Mouse (Mus musculus) limb, embryonic 13.5 days (tissue): ENCODE measurements around the gene Prpsap1. TPM values are rescaled to one million over a fixed set of nuclear protein-coding genes. Genes with fewer than 3 reads are reported as not detected.
A peak's percentile ranks its signal among the peaks of the same experiment; 100 is the strongest.

Source experiments
- ATAC-seq: fragments of 200-750 bp; cut with Nextera tagmentation; 2 replicates; pipeline ENCODE4 v1.8.0; 2017; ENCODE audit warnings: low read depth, moderate number of reproducible peaks, moderate TSS enrichment; ENCODE audit not compliant: low FRiP score
- H3K27ac ChIP-seq: fragments of 300-500 bp; sonication (generic); 2 replicates; pipeline ENCODE4 v1.5.1; 2015; ENCODE audit warnings: inconsistent platforms, mild to moderate bottlenecking, moderate library complexity
- H3K27me3 ChIP-seq: fragments of 300-500 bp; sonication (generic); 2 replicates; pipeline ENCODE4 v1.6.1; 2015; ENCODE audit warnings: mild to moderate bottlenecking, inconsistent platforms
- H3K36me3 ChIP-seq: fragments of 300-500 bp; sonication (generic); 2 replicates; pipeline ENCODE4 v1.6.1; 2015; ENCODE audit warnings: inconsistent platforms, mild to moderate bottlenecking, moderate library complexity
- H3K4me1 ChIP-seq: fragments of 300-500 bp; sonication (generic); 2 replicates; pipeline ENCODE4 v1.6.1; 2015; ENCODE audit warnings: inconsistent platforms
- H3K4me2 ChIP-seq: fragments of 300-500 bp; sonication (generic); replicated peaks from 2 replicates; pipeline ENCODE4 v1.6.1; 2015; ENCODE audit warnings: inconsistent platforms, mild to moderate bottlenecking, moderate library complexity
- H3K4me3 ChIP-seq: fragments of 300-500 bp; sonication (generic); 2 replicates; pipeline ENCODE4 v1.5.1; 2015; ENCODE audit warnings: moderate library complexity, mild to moderate bottlenecking, inconsistent platforms
- H3K9ac ChIP-seq: fragments of 300-500 bp; sonication (generic); 2 replicates; pipeline ENCODE4 v1.6.1; 2015; ENCODE audit warnings: mild to moderate bottlenecking, inconsistent platforms
- H3K9me3 ChIP-seq: fragments of 300-500 bp; sonication (generic); 2 replicates; pipeline ENCODE4 v1.6.1; 2016; ENCODE audit warnings: inconsistent platforms
- WGBS: fragments of 180-500 bp; shearing (Covaris S2); methylation state at CpG from one replicate; pipeline ENCODE4 v1.1.7; 2015; 5-methylcytosine and 5-hydroxymethylcytosine counted together
- polyA plus RNA-seq: library from polyadenylated mRNA; unstranded; fragments of >200 nt; fragmentation: Nextera tagmentation; extraction: Ambion mirVana; gene quantifications from 2 replicates; pipeline ENCODE4 v1.2.1, GENCODE M21; 2015

The Prpsap1 gene
- polyA plus RNA-seq: 189 and 199 TPM in 2 replicates

DNA sequence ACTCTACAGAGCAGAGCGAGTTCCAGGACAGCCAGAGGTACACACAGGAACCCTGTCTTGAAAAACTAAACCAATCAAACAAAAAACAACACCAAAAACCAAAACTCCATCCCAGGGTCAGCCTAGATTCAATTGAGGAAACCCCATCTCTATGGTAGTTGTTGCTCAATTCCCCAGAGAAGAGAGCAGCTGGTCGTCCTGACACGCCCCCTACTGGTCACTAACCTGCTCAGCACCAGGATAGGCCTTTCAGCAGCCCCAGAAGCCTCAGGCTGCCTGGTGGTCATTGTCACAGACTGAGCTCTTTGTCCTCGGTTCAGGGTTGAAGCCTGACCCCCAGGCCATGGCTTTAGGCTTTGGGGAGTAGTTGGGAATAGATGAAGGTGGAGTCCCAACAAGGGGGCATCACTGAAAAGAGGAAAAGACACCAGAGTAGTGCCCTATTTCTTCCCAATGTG, at the start of gene Prpsap1:
Gene Prpsap1 (minus strand): TSS at position 408 of the 458 bp plus-strand sequence.
- WGBS: 24% methylated on average over 4 of the region's 4 CpGs
- H3K27ac ChIP-seq: 0 out of 2 replicates have a peak within 1 kb of the TSS, but pooled peaks have one; percentile 15
- H3K27me3 ChIP-seq: no peaks in the 10 kb centered on the region
- H3K9ac ChIP-seq: no peak within 1 kb of the TSS
- peaks cover 19% of the 10 kb centered on the region for H3K4me1 ChIP-seq
- no peak within 1 kb of the TSS for H3K4me2 ChIP-seq
- ATAC-seq: no peak
- H3K36me3 ChIP-seq: no peaks in the 10 kb centered on the region
- H3K9me3 ChIP-seq: no peaks in the 10 kb centered on the region
- H3K4me3 ChIP-seq: no peak within 1 kb of the TSS

DNA sequence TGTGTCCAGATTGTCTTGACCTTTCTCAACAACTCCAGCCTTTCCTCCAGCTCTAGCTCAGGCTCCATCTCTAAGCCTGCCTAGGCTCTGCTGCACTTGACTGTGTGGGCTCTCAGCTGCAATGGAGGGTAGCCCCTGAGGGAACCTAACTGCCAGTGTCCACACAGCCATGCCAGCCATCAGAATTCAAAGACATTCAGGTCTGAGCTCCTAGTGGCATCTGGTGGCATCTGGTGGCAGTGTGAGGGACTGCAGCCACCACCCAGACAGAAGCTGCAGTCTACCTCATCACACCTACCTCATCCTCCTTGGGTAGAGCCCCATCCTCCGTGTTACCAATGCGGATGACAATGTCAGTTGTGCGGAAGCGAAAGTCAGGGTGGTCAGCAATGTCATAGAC, 49.1 kb upstream of the Prpsap1 start:
- H3K4me2 ChIP-seq: no peak overlapping the region
- peaks cover 100% of the 10 kb centered on the region for H3K36me3 ChIP-seq
- no peak overlapping the region for H3K9ac ChIP-seq
- H3K4me1 ChIP-seq: no peaks in the 10 kb centered on the region
- 86% methylated on average over 4 of the region's 4 CpGs for WGBS
- H3K9me3 ChIP-seq: no peaks in the 10 kb centered on the region
- H3K27me3 ChIP-seq: no peaks in the 10 kb centered on the region
- no peak for ATAC-seq
- H3K27ac ChIP-seq: no peak overlapping the region
- no peak overlapping the region for H3K4me3 ChIP-seq

DNA sequence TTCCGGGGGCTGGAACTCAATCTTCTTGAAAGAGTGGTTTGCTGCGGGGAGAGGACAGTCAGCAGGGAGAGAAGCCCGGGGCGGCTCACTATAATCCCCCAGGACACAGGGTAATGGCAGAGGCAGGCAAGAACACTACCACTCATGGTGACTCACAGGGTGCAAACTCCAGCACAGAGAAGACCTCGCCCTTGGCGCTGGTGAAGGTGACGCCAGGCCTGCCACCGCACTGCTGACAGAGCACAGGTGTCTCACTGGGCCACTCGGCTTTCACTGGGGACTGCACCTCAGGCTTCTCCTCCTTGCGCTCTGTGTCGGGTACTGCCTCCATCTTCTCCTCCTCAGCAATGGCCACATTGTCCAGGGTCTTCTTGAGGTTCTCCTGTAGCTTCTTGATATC, 47.2 kb upstream of the Prpsap1 start:
- H3K4me2 ChIP-seq: no peak overlapping the region
- no peaks in the 10 kb centered on the region for H3K9me3 ChIP-seq
- peaks cover 88% of the 10 kb centered on the region for H3K36me3 ChIP-seq
- H3K4me3 ChIP-seq: no peak overlapping the region
- 95% methylated on average over 11 of the region's 11 CpGs for WGBS
- H3K27ac ChIP-seq: no peak overlapping the region
- no peak overlapping the region for H3K9ac ChIP-seq
- no peaks in the 10 kb centered on the region for H3K27me3 ChIP-seq
- H3K4me1 ChIP-seq: no peaks in the 10 kb centered on the region
- ATAC-seq: no peak

DNA sequence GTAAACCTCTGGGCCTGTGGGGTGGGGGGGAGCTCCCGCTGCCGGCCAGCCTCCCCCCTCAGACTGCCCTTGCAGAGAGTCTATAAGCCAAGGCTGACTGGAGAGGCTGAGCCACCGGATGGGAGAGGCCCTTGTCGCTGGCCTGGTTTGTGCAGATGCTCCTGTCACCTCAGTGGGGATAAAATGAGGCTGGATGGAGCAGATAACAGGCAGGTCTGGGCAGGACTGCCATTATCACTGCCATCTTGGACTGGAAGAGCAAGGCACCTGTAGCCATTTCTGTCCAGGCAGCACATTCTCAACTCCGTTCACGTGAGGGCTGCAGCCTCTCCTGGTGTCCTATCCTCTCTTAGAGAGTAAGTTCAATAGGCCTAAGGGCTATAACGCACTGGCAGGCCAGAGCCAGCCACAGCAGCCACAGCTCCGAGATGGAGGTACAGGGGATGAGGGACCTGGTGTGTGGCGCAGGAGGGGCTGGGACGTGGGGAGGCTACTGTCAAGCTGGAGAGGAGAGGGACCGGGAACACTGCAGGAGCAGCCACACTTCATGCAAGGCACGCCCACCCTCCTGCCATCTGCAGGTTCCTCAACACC, 44.2 kb upstream of the Prpsap1 start:
- H3K4me1 ChIP-seq: peaks cover 10% of the 10 kb centered on the region
- H3K9ac ChIP-seq: no peak overlapping the region
- peaks cover 59% of the 10 kb centered on the region for H3K36me3 ChIP-seq
- no peaks in the 10 kb centered on the region for H3K9me3 ChIP-seq
- WGBS: 77% methylated on average over 12 of the region's 12 CpGs
- H3K4me3 ChIP-seq: no peak overlapping the region
- peaks cover 26% of the 10 kb centered on the region for H3K27me3 ChIP-seq
- H3K4me2 ChIP-seq: no peak overlapping the region
- no peak overlapping the region for H3K27ac ChIP-seq
- ATAC-seq: no peak

DNA sequence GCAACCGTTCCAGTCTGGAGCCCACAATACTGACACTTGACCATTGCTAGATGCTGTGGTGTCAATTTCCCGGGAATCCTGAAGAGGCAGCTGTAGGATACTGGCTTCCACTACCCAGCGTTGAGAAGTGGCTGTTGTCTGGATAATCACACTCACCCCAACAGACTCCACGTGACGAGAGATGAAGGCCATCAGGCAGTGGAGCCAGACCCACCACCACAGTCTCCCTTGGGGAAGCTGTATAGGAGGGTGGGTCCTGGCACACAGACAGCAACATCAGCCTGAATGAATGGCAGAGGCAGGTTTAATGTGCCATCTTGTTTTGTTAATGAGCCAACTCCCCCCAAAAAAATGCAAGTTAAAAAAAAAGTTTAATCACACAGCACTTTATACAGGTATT, 43.4 kb upstream of the Prpsap1 start:
- H3K9ac ChIP-seq: no peak overlapping the region
- no peaks in the 10 kb centered on the region for H3K9me3 ChIP-seq
- H3K4me3 ChIP-seq: no peak overlapping the region
- peaks cover 35% of the 10 kb centered on the region for H3K27me3 ChIP-seq
- H3K4me1 ChIP-seq: peaks cover 18% of the 10 kb centered on the region
- H3K4me2 ChIP-seq: no peak overlapping the region
- H3K36me3 ChIP-seq: peaks cover 50% of the 10 kb centered on the region
- 81% methylated on average over 5 of the region's 5 CpGs for WGBS
- ATAC-seq: no peak
- H3K27ac ChIP-seq: no peak overlapping the region

DNA sequence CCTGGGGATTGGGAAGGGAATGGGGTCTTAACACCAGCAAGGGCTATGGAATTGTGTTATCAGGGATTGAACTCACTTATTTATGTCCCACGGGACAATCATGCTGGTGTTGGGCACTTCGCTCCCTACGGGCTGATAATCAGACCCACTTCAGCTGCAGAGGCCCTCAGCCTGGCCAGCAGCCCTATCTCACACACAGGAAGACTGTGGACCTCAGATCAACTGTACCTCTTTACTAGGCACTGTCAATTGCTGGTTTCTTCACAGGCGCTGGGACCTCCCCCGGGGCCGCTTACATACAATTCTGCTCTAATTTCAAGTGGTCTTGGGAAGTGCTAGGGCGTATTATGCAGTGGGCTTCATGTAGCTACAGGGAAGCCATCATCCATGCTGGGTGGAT, 42.7 kb upstream of the Prpsap1 start:
- no peaks in the 10 kb centered on the region for H3K9me3 ChIP-seq
- H3K27me3 ChIP-seq: peaks cover 42% of the 10 kb centered on the region
- H3K4me3 ChIP-seq: no peak overlapping the region
- no peak overlapping the region for H3K9ac ChIP-seq
- H3K4me1 ChIP-seq: peaks cover 25% of the 10 kb centered on the region
- no peak overlapping the region for H3K27ac ChIP-seq
- no peak overlapping the region for H3K4me2 ChIP-seq
- WGBS: 90% methylated on average over 7 of the region's 7 CpGs
- H3K36me3 ChIP-seq: peaks cover 43% of the 10 kb centered on the region
- ATAC-seq: no peak

DNA sequence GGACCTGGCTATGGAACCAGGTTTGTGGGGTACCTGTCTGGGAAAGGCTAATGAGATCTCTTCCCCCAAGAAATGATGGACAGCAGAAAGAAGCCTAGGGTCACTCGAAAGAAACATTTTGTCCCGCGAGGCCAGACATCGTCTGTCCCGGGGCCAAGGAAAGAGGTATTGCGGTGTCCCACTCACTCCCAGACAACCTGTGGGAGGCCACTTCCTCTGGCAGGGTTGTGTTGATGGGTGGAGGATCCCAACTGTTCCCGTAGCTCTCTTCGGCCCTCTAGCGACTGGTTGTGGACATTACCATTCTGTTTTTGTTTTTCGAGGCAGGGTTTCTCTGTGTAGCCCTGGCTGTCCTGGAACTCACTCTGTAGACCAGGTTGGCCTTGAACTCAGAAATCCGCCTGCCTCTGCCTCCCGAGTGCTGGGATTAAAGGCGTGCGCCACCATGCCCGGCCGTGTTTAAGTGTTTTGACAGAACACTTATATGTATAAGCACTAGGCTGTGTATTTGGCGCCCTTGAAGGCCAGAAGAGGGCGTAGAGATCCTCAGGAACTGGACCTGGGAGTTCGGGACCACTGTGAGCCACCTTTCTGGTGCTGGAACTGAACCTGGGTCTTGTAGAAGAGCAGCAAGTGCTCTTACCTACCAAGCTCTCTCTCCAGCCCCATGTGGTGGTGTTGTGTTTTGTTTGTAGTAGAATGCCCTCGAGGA, 40.3 kb upstream of the Prpsap1 start:
- Histone ChIP-seq H3K9me3 (no peaks in the 10 kb centered on the region), H3K4me1 (peaks cover 43% of the 10 kb centered on the region), H3K9ac (peak overlapping the region; percentile 67), H3K4me2 (peak overlapping the region; percentile 99), H3K4me3 (peak overlapping the region; percentile 59), H3K27ac (no peak overlapping the region), H3K36me3 (peaks cover 19% of the 10 kb centered on the region), H3K27me3 (peaks cover 65% of the 10 kb centered on the region)
- WGBS: 20% methylated on average over 20 of the region's 20 CpGs
- ATAC-seq: peak; percentile 48

DNA sequence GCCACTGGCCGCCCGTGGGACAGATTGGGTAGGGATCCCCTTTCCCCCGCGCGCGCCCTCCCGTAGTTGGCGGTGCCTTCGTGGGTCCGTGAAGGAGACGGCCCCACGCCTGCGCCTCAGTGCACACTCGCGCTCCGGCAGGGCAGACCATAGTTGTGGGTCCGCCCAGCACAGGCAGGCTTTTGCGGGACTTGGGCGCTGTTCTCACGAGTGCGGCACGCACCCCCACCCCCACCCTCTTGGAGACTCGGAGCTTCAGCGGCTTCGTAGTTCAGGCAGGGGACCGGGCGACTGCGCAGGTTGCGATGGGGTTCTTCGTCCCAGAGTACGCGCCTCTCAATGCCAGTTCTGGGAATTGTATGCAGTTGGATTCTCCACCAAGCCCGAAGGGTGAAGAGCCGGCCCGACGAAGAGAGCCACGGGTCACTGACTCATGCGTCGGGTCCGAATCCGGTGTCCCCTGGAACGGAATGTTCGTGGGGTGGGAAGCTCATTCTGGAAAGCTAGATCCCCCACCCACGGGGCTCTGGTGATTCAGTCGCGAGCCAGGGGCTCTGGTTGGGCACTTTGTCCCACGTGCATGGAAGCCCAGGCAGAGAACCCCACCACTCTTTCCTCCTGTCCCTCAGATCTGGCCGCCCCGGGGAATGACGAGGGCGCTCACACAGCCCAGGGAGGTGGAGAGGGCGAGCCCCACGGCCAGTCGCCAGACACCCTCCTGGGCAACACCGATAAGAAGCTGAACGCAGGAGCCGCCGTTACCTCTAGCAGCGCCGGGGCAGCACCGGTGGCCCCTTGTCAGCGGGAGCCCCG, 39.5 kb upstream of the Prpsap1 start:
- WGBS: under 1% methylated on average over 63 of the region's 63 CpGs
- Histone ChIP-seq H3K9me3 (no peaks in the 10 kb centered on the region), H3K27ac (no peak overlapping the region), H3K27me3 (peaks cover 65% of the 10 kb centered on the region), H3K4me3 (peak overlapping the region; percentile 59), H3K4me2 (peak overlapping the region; percentile 99), H3K36me3 (peaks cover 12% of the 10 kb centered on the region), H3K9ac (peak overlapping the region; percentile 67), H3K4me1 (peaks cover 43% of the 10 kb centered on the region)
- ATAC-seq: peak; percentile 20; the same call in 1 of the 2 replicates

DNA sequence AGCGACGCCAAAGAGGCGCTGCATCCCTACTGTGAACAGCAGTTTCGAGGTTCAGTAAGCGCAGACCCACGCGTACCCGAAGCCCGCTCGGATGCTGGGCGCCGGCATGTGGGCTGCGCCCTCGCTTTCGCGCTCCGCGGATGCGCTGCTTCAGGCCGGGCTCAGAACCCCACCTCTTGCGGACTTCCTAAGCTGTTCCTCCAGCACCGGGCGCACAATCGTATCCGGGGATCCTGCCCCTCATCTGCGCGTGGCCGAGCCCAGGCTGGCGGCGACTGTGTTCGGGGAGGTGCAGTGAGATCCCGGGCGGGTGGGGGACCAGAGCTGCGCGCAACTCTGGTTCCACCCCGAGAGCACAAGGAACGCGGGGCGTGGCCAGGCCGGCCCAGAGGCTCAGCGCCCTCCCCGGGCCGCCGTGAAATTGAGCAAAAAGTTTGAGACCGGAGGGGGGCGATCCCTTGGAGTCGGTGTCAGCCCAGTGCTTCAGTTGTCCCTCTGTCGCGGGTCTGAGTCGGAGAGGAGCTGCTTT, 38.9 kb upstream of the Prpsap1 start:
- Histone ChIP-seq H3K9me3 (no peaks in the 10 kb centered on the region), H3K36me3 (peaks cover 5% of the 10 kb centered on the region), H3K27me3 (peaks cover 65% of the 10 kb centered on the region), H3K4me1 (peaks cover 43% of the 10 kb centered on the region), H3K4me2 (peak overlapping the region; percentile 99), H3K27ac (no peak overlapping the region), H3K9ac (peak overlapping the region; percentile 67), H3K4me3 (peak overlapping the region; percentile 59)
- peak; percentile 51 for ATAC-seq
- under 1% methylated on average over 50 of the region's 50 CpGs for WGBS

DNA sequence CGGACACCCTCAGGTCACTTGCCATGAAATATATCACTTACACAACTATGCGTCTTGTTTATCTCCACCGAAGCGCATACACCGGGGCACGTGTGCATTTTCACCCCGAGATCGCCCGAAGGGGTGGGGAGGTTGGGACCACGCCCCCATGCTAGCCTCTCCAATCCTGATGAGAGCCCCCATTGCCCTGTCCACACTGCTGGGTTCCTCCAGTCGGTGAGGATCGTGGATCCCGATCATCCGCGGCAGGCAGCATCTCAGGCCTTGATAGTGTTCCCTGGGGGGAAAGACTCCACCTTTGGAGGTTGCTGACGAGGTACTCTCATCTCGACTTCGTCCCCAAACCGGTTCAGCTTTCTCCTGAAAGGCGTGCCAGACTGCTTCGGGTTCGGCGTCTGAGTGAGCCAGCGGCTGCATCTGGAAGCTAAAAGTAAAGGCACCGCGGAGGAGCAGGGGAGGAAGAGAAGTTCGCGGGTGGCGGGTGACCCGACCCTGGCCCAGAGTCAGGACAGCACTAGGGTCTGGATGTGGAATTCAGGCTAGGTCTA, 38.3 kb upstream of the Prpsap1 start:
- H3K4me1 ChIP-seq: peaks cover 43% of the 10 kb centered on the region
- H3K36me3 ChIP-seq: peaks cover 3% of the 10 kb centered on the region
- H3K27me3 ChIP-seq: peaks cover 65% of the 10 kb centered on the region
- under 1% methylated on average over 30 of the region's 30 CpGs for WGBS
- no peaks in the 10 kb centered on the region for H3K9me3 ChIP-seq
- H3K4me3 ChIP-seq: peak overlapping the region; percentile 59
- H3K4me2 ChIP-seq: peak overlapping the region; percentile 99
- peak overlapping the region; percentile 67 for H3K9ac ChIP-seq
- ATAC-seq: 0 out of 2 replicates have a peak, but pooled peaks have one; percentile 20
- H3K27ac ChIP-seq: no peak overlapping the region

DNA sequence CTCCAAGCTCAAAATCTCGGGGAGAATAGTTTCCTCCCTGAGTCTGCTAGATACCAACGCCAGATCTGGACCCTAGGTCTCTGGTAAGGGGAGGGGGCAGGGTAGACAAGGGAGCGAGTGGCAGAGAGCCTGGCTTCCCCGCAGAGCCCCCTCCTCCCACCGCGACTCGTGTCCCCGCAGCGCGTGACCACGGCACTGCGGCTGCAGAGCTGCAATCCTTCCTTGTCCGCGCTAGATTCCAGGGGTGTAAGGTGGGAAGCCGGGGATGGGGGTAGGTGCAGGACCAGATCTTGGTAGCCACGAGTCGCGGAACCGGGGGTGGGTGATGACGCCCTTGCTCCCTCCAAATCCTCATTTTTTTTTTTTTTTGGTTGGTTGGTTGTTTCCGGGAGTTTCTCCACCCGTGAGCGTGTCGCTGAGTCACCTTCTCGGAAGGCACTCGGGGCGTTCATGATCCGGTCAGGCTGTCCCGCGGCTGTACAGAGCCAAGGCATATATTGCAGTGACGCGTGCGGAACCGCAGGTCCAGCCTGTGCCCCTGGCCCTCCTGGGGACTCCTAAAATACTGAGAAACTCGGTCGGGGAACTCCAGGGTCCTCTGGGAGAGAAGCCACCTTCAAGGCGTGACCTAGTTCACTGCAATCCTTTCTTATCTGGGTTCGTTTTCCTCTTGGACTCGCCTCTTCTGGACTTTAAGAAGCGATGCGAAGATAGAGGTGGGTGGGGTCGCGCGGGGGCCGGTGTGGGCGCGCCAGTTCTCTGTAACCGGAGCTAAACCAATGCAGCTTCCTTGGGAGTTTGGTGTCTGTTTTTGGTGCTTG, 37.6 kb upstream of the Prpsap1 start:
- Histone ChIP-seq H3K27ac (no peak overlapping the region), H3K9ac (peak overlapping the region; percentile 40), H3K4me2 (peak overlapping the region; percentile 99), H3K36me3 (no peaks in the 10 kb centered on the region; the same call in 1 of the 2 replicates), H3K9me3 (no peaks in the 10 kb centered on the region), H3K4me3 (peak overlapping the region; percentile 59), H3K4me1 (peaks cover 43% of the 10 kb centered on the region), H3K27me3 (peaks cover 65% of the 10 kb centered on the region)
- no peak for ATAC-seq
- WGBS: 4% methylated on average over 48 of the region's 48 CpGs
